Mouse (Mus musculus) forebrain, embryonic 15.5 days (tissue): ENCODE measurements around the gene Hoxa11. TPM values are rescaled to one million over a fixed set of nuclear protein-coding genes. Genes with fewer than 3 reads are reported as not detected.

Experiments
- ATAC-seq: fragments of 200-750 bp; cut with Nextera tagmentation; replicated peaks from 2 replicates; pipeline ENCODE4 v1.8.0; 2017; ENCODE audit warnings: mild to moderate bottlenecking, moderate TSS enrichment, moderate library complexity
- H3K27ac ChIP-seq: fragments of 300-500 bp; sonication (generic); replicated peaks from 2 replicates; pipeline ENCODE4 v1.5.1; 2015; ENCODE audit warnings: mild to moderate bottlenecking, inconsistent platforms
- H3K27me3 ChIP-seq: fragments of 300-500 bp; sonication (generic); 2 replicates; pipeline ENCODE4 v1.6.1; 2015; ENCODE audit warnings: inconsistent platforms
- H3K36me3 ChIP-seq: fragments of 300-500 bp; sonication (generic); 2 replicates; pipeline ENCODE4 v1.6.1; 2015; ENCODE audit warnings: mild to moderate bottlenecking, inconsistent platforms
- H3K4me1 ChIP-seq: fragments of 300-500 bp; sonication (generic); 2 replicates; pipeline ENCODE4 v1.6.1; 2015; ENCODE audit warnings: inconsistent platforms
- H3K4me2 ChIP-seq: fragments of 300-500 bp; sonication (generic); replicated peaks from 2 replicates; pipeline ENCODE4 v1.6.1; 2015; ENCODE audit warnings: mild to moderate bottlenecking, inconsistent platforms
- H3K4me3 ChIP-seq: fragments of 300-500 bp; sonication (generic); 2 replicates; pipeline ENCODE4 v1.5.1; 2015; ENCODE audit warnings: mild to moderate bottlenecking, inconsistent platforms
- H3K9ac ChIP-seq: fragments of 300-500 bp; sonication (generic); replicated peaks from 2 replicates; pipeline ENCODE4 v1.6.1; 2015; ENCODE audit warnings: mild to moderate bottlenecking, inconsistent platforms
- H3K9me3 ChIP-seq: fragments of 300-500 bp; sonication (generic); 2 replicates; pipeline ENCODE4 v1.6.1; 2016; ENCODE audit warnings: inconsistent platforms
- WGBS: fragments of 180-500 bp; shearing (Covaris S2); methylation state at CpG from one replicate; pipeline ENCODE4 v1.1.7; 2015; ENCODE audit warnings: mixed read lengths; 5-methylcytosine and 5-hydroxymethylcytosine counted together
- polyA plus RNA-seq: library from polyadenylated mRNA; unstranded; fragments of >200 nt; fragmentation: Nextera tagmentation; extraction: Ambion mirVana; gene quantifications from 2 replicates; pipeline ENCODE4 v1.2.1, GENCODE M21; 2015

Gene Hoxa11
- polyA plus RNA-seq, 1 experiment from 2014 or later, result not detected

DNA sequence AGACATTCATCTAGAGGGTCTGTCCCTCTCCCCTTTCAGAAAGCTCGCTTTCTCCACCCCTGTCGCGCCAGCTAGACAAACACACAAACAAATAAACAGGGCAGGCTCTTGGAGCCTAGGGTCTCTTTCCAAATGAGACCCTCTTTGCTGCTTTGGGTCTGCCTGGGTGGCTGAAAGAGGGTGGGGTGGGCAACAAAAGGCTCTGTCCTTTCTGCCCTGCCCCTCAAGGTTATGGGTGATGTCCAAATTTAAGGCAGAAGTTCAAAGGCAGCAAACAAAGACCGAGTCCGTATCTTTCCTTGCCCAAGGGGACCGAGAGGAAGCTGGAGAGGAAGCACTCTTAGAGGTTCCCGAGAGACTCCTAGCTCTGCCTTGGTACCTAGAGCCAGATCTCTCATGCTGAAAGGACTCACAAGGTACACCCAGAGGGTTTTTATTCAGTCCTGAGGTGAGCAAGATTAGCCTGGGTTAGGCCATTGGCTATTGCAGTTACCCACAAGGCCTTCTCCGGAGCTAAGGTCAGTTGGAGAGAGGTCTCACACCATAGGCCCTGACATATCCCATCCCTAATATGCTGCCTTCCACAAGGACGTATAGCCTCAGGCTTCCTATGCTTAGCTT lies 4.5 kb downstream of the Hoxa11 start:
- Histone ChIP-seq H3K4me3 (no peak overlapping the region), H3K9me3 (no peaks in the 10 kb centered on the region)
- no peak for ATAC-seq

DNA sequence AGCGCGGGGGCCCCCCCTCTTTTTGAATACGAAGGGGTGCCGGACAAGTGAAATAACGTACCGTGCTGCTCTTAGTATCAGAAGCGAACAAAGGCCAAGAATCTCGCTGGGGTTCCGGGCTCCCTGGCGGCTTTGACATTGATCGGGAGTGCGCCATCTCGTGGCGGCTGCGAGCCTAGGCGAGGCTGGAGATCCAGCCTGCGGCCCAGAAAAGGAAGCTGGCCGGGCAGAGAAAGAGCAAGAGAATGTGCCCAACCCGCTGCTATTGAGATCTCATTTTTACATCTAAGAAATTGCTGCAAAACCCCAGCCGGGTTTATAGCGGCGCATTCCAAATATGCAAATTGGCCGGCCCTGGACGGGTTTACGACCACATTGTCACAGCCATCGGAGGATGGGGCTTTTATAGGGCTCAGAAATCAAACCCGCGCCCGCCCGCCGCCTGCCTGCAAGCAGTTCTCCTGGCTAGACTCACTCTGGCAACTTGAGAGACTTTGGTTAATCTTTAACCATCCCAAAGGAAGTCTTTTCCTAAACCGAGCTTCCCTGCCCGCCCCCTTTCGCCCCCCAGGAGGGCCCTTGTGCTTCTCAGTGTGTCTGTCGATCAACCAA lies 5.1 kb downstream of the Hoxa11 start, which contains the start of gene Hoxa10:
TSS of gene Hoxa10 (minus strand) at position 466 of the 612 bp plus-strand sequence.
- Histone ChIP-seq H3K9ac (no peak within 1 kb of the TSS), H3K4me1 (0 out of 2 replicates have a peak, but pooled peaks cover 3% of the 10 kb centered on the region), H3K9me3 (no peaks in the 10 kb centered on the region), H3K27ac (no peak within 1 kb of the TSS), H3K4me2 (no peak within 1 kb of the TSS), H3K4me3 (no peak within 1 kb of the TSS), H3K36me3 (no peaks in the 10 kb centered on the region), H3K27me3 (peaks cover 99% of the 10 kb centered on the region)
- 1% methylated on average over 35 of the region's 35 CpGs for WGBS
- no peak for ATAC-seq

More for the DNA sequence above, 4.5 kb downstream of the Hoxa11 start:
- Histone ChIP-seq H3K36me3 (no peaks in the 10 kb centered on the region), H3K4me1 (0 out of 2 replicates have a peak, but pooled peaks cover 3% of the 10 kb centered on the region), H3K27me3 (peaks cover 99% of the 10 kb centered on the region), H3K27ac (no peak overlapping the region), H3K4me2 (no peak overlapping the region), H3K9ac (no peak overlapping the region)
- 4% methylated on average over 9 of the region's 9 CpGs for WGBS

GRCm38 (mm10) chr6:52239625-52240388 lies 5.8 kb downstream of the Hoxa11 start:
- 0 out of 2 replicates have a peak, but pooled peaks cover 3% of the 10 kb centered on the region for H3K4me1 ChIP-seq
- no peaks in the 10 kb centered on the region for H3K9me3 ChIP-seq
- WGBS, result 3% methylated on average over 30 of the region's 30 CpGs
- no peak overlapping the region for H3K27ac ChIP-seq
- H3K9ac ChIP-seq, result no peak overlapping the region
- no peak for ATAC-seq
- no peak overlapping the region for H3K4me2 ChIP-seq
- H3K4me3 ChIP-seq, result no peak overlapping the region
- H3K36me3 ChIP-seq, result no peaks in the 10 kb centered on the region
- peaks cover 99% of the 10 kb centered on the region for H3K27me3 ChIP-seq

DNA sequence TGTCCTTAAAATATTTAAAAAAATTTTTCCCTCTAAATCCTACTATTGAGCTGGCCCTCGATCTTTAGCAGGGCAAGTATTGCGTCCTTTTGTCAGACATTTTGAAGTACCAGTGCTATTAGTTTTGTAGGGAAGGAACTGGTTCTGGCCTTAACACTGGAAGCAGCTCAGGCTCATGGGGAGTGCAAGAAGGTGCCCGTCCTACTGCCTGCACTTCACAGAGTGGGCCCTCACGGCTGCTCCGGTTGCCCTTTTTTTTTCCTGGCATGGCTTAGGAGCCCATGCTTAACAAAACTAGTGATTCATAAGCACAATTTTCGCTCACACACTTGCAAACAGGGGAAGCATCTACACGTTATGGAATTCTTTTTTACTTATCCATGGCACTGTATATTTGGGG lies 6.6 kb downstream of the Hoxa11 start:
- Histone ChIP-seq H3K4me1 (0 out of 2 replicates have a peak, but pooled peaks cover 3% of the 10 kb centered on the region), H3K4me2 (no peak overlapping the region), H3K9ac (no peak overlapping the region), H3K27me3 (peaks cover 99% of the 10 kb centered on the region), H3K4me3 (no peak overlapping the region), H3K27ac (no peak overlapping the region), H3K9me3 (no peaks in the 10 kb centered on the region), H3K36me3 (no peaks in the 10 kb centered on the region)
- WGBS, result 3% methylated on average over 7 of the region's 7 CpGs
- ATAC-seq, result no peak

- WGBS, result 3% methylated on average over 7 of the region's 7 CpGs
- H3K9ac ChIP-seq, result no peak overlapping the region
- H3K4me1 ChIP-seq, result 0 out of 2 replicates have a peak, but pooled peaks cover 3% of the 10 kb centered on the region
- no peaks in the 10 kb centered on the region for H3K9me3 ChIP-seq
- no peak for ATAC-seq
- no peak overlapping the region for H3K4me2 ChIP-seq
- no peak overlapping the region for H3K27ac ChIP-seq
- peaks cover 99% of the 10 kb centered on the region for H3K27me3 ChIP-seq
- H3K36me3 ChIP-seq, result no peaks in the 10 kb centered on the region
- no peak overlapping the region for H3K4me3 ChIP-seq
Measured at GRCm38 (mm10) chr6:52238155-52238545, 7.5 kb downstream of the Hoxa11 start.

- no peak overlapping the region for H3K9ac ChIP-seq
- H3K27me3 ChIP-seq, result peaks cover 99% of the 10 kb centered on the region
- no peak overlapping the region for H3K4me3 ChIP-seq
- H3K27ac ChIP-seq, result no peak overlapping the region
- 8% methylated on average over 10 of the region's 10 CpGs for WGBS
- H3K9me3 ChIP-seq, result no peaks in the 10 kb centered on the region
- H3K4me2 ChIP-seq, result no peak overlapping the region
- no peak for ATAC-seq
- H3K36me3 ChIP-seq, result no peaks in the 10 kb centered on the region
- 0 out of 2 replicates have a peak, but pooled peaks cover 3% of the 10 kb centered on the region for H3K4me1 ChIP-seq
Measured at GRCm38 (mm10) chr6:52237346-52238154, 8.1 kb downstream of the Hoxa11 start.

DNA sequence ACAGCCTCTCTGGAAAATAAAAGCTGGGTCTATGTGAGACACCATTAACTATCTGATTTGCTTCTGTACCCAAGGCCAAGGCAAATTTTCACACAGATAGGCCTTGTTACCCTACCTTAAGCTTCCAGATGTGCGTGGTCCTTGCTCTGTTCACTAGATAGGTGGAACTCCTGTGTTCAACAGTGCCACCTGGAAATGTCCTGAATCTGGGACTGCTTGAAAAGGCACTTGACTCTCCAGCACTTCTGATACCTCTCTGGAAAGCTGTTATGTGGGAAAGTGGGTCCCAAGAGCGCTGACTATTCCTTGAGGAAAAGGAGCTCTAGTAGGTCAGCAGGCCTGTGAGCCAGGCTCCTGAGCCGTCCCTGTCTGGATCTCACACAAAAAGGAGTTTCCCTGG lies 8.8 kb downstream of the Hoxa11 start:
- Histone ChIP-seq H3K36me3 (no peaks in the 10 kb centered on the region), H3K4me1 (0 out of 2 replicates have a peak, but pooled peaks cover 3% of the 10 kb centered on the region), H3K27ac (no peak overlapping the region), H3K4me3 (no peak overlapping the region), H3K27me3 (peaks cover 99% of the 10 kb centered on the region), H3K4me2 (no peak overlapping the region), H3K9me3 (no peaks in the 10 kb centered on the region), H3K9ac (no peak overlapping the region)
- 7% methylated on average over 3 of the region's 3 CpGs for WGBS
- ATAC-seq, result no peak

- Histone ChIP-seq H3K4me3 (no peak overlapping the region), H3K9me3 (no peaks in the 10 kb centered on the region), H3K4me2 (no peak overlapping the region), H3K4me1 (0 out of 2 replicates have a peak, but pooled peaks cover 3% of the 10 kb centered on the region), H3K27me3 (peaks cover 97% of the 10 kb centered on the region), H3K27ac (no peak overlapping the region), H3K9ac (no peak overlapping the region), H3K36me3 (no peaks in the 10 kb centered on the region)
- 19% methylated on average over 6 of the region's 6 CpGs for WGBS
- ATAC-seq, result no peak
Measured at GRCm38 (mm10) chr6:52235866-52236265, 9.7 kb downstream of the Hoxa11 start.

DNA sequence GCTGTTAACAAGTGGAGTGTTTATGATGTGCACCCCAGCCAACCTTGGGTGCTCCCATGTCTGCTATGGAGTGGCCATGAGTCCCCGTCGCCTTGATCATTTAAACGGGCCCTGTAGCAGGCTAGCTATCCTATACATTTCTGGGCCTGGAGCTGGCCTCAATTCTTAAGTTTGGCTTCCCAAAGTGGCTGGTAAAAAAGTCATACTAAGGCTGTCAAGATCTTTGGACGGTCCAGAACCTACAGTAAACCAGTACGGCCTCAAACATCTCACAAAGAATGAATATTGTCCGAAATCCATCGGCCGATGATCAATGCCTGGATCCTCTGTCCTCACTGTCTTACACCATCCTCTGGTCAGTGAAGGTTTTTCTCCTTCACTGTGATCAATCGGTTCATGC lies 10.3 kb downstream of the Hoxa11 start:
- no peak overlapping the region for H3K27ac ChIP-seq
- H3K9me3 ChIP-seq, result no peaks in the 10 kb centered on the region
- no peak for ATAC-seq
- no peak overlapping the region for H3K4me3 ChIP-seq
- 0 out of 2 replicates have a peak, but pooled peaks cover 3% of the 10 kb centered on the region for H3K4me1 ChIP-seq
- H3K9ac ChIP-seq, result no peak overlapping the region
- H3K36me3 ChIP-seq, result no peaks in the 10 kb centered on the region
- WGBS, result 28% methylated on average over 9 of the region's 9 CpGs
- H3K4me2 ChIP-seq, result no peak overlapping the region
- peaks cover 97% of the 10 kb centered on the region for H3K27me3 ChIP-seq

GRCm38 (mm10) chr6:52234428-52235140 lies 11.0 kb downstream of the Hoxa11 start:
- Histone ChIP-seq H3K4me1 (no peaks in the 10 kb centered on the region), H3K4me3 (no peak overlapping the region), H3K36me3 (no peaks in the 10 kb centered on the region), H3K4me2 (no peak overlapping the region), H3K27ac (no peak overlapping the region), H3K9ac (no peak overlapping the region), H3K27me3 (peaks cover 97% of the 10 kb centered on the region), H3K9me3 (no peaks in the 10 kb centered on the region)
- WGBS, result 2% methylated on average over 57 of the region's 68 CpGs
- ATAC-seq, result no peak
